8 mouse cellular contexts compared by ENCODE assay signal in genomic region chr13:3538969-3539562, GRCm38 (mm10). TPM values are rescaled to one million over a fixed set of nuclear protein-coding genes. Genes with fewer than 3 reads are reported as not detected.
DNase-seq lines count a peak whose midpoint lies in the region; ATAC-seq and TF ChIP-seq lines count a peak whose summit lies in the region.

No protein-coding gene starts in this region.

- peak overlapping the region; percentile 99 for H3K27ac ChIP-seq in layer of hippocampus, adult 2 months
- peak overlapping the region; percentile 96 for H3K27ac ChIP-seq in brown adipose tissue, adult 24 weeks (replicated peaks; ENCODE audit: low read depth, low read length)
- peak overlapping the region; percentile 99 for H3K27ac ChIP-seq in heart, postnatal 0 days (ENCODE audit: low read depth)
- H3K27ac ChIP-seq in midbrain, embryonic 11.5 days (ENCODE audit: low read depth, low read length), result peak overlapping the region; percentile 94; the same call in 1 of the 2 replicates

- TF ChIP-seq EP300 in heart, postnatal 0 days (IDR thresholded peaks at IDR 0.05; ENCODE audit: low read depth), result no peak

- H3K4me3 ChIP-seq in layer of hippocampus, adult 2 months, result peak overlapping the region; percentile 80
- peak overlapping the region; percentile 92 for H3K4me3 ChIP-seq in brown adipose tissue, adult 24 weeks (ENCODE audit: insufficient read depth, low read depth, low read length)
- H3K4me3 ChIP-seq in heart, postnatal 0 days (ENCODE audit: low read depth, low read length), result peak overlapping the region; percentile 93
- peak overlapping the region; percentile 94 for H3K4me3 ChIP-seq in midbrain, embryonic 11.5 days (ENCODE audit: low read depth, low read length)

- H3K27me3 ChIP-seq in heart, postnatal 0 days (ENCODE audit: control insufficient read depth, insufficient read depth, low read length), result no peaks in the 10 kb centered on the region
- H3K27me3 ChIP-seq in midbrain, embryonic 11.5 days (ENCODE audit: control insufficient read depth, insufficient read depth, low read length), result no peaks in the 10 kb centered on the region

- peak overlapping the region; percentile 65 for H3K4me2 ChIP-seq in heart, postnatal 0 days (ENCODE audit: low read depth, low read length)
- peak overlapping the region; percentile 57 for H3K4me2 ChIP-seq in midbrain, embryonic 11.5 days

- TF ChIP-seq CTCF in layer of hippocampus, adult 2 months (conservative IDR thresholded peaks at IDR 0.05), result no peak
- TF ChIP-seq CTCF in heart, postnatal 0 days (IDR thresholded peaks at IDR 0.05; ENCODE audit: low read depth), result no peak

- no peaks in the 10 kb centered on the region for H3K36me3 ChIP-seq in heart, postnatal 0 days (replicated peaks; ENCODE audit: control insufficient read depth, insufficient read depth, low read length)
- H3K36me3 ChIP-seq in midbrain, embryonic 11.5 days (ENCODE audit: control insufficient read depth, insufficient read depth, low read length), result no peaks in the 10 kb centered on the region

- 2% methylated on average over 15 of the region's 15 CpGs for WGBS in heart, postnatal 0 days
- 5% methylated on average over 15 of the region's 15 CpGs for WGBS in midbrain, embryonic 11.5 days

- no peak for DNase-seq in layer of hippocampus, adult 2 months (ENCODE audit: low spot score in 2 of 2)
- DNase-seq in layer of hippocampus, adult 11-12 months (ENCODE audit: low spot score), result no peak
- no peak for DNase-seq in heart, postnatal 0 days (ENCODE audit: low spot score)
- DNase-seq in midbrain, embryonic 11.5 days (ENCODE audit: low spot score, missing footprints), result peak; percentile 92
- DNase-seq in layer of hippocampus, postnatal 25 days (ENCODE audit: extremely low spot score in 1 of 2, low spot score in 1 of 2), result no peak
- DNase-seq in kidney, postnatal 14 days, result no peak

- no peaks in the 10 kb centered on the region for H3K9me3 ChIP-seq in heart, postnatal 0 days (replicated peaks; ENCODE audit: control insufficient read depth, low read length)
- H3K9me3 ChIP-seq in midbrain, embryonic 11.5 days (ENCODE audit: control insufficient read depth, low read length), result no peaks in the 10 kb centered on the region

- no peak for ATAC-seq in heart, postnatal 0 days (ENCODE audit: insufficient read depth, low read depth)
- ATAC-seq in midbrain, embryonic 11.5 days (ENCODE audit: low FRiP score), result no peak
- no peak for ATAC-seq in inflammation-experienced regulatory T-cells, adult 6 months

- H3K4me1 ChIP-seq in brown adipose tissue, adult 24 weeks (ENCODE audit: control insufficient read depth, insufficient read depth, insufficient read length, low read length), result peaks cover 10% of the 10 kb centered on the region; the same call in 1 of the 2 replicates
- H3K4me1 ChIP-seq in heart, postnatal 0 days (ENCODE audit: control insufficient read depth, insufficient read depth), result peaks cover 24% of the 10 kb centered on the region
- H3K4me1 ChIP-seq in midbrain, embryonic 11.5 days (ENCODE audit: control insufficient read depth, insufficient read depth, low read length), result peaks cover 18% of the 10 kb centered on the region

- H3K9ac ChIP-seq in heart, postnatal 0 days (replicated peaks; ENCODE audit: low read depth, low read length), result peak overlapping the region; percentile 96
- H3K9ac ChIP-seq in midbrain, embryonic 11.5 days (ENCODE audit: low read length), result peak overlapping the region; percentile 97

RNA-seq across cellular contexts. Expression of gene Gdi2, which starts 1.2 kb away (rescaled TPM):
- total RNA-seq in layer of hippocampus, adult 2 months (2021), result 100 to 1,000 TPM; 277 to 290 TPM
- 287 and 477 TPM in 2 replicates for polyA plus RNA-seq in brown adipose tissue, adult 24 weeks (2012; ENCODE audit: insufficient read depth, insufficient read length, missing spikeins)
- 152 and 170 TPM in 2 replicates for total RNA-seq in heart, postnatal 0 days (2014; rRNA removed; ENCODE audit: low replicate concordance)
- 268 and 285 TPM in 2 replicates for polyA plus RNA-seq in heart, postnatal 0 days (2015; fragmentation: Nextera tagmentation; extraction: Ambion mirVana)
- 520 and 553 TPM in 2 replicates for polyA plus RNA-seq in midbrain, embryonic 11.5 days (2014; fragmentation: Nextera tagmentation; extraction: Ambion mirVana)
- 1,000 to 10,000 TPM in 1 of 3 experiments, 100 to 1,000 TPM in 2; 827 to 1,261 (median 893) TPM for polyA plus RNA-seq in inflammation-experienced regulatory T-cells, adult 6 months (2017; shearing (Covaris generic))
- 100 to 1,000 TPM; 268 to 276 TPM for total RNA-seq in layer of hippocampus, postnatal 25 days (2021)
